Mouse (Mus musculus): ENCODE measurements around the gene Acer2.

Gene Acer2

DNA sequence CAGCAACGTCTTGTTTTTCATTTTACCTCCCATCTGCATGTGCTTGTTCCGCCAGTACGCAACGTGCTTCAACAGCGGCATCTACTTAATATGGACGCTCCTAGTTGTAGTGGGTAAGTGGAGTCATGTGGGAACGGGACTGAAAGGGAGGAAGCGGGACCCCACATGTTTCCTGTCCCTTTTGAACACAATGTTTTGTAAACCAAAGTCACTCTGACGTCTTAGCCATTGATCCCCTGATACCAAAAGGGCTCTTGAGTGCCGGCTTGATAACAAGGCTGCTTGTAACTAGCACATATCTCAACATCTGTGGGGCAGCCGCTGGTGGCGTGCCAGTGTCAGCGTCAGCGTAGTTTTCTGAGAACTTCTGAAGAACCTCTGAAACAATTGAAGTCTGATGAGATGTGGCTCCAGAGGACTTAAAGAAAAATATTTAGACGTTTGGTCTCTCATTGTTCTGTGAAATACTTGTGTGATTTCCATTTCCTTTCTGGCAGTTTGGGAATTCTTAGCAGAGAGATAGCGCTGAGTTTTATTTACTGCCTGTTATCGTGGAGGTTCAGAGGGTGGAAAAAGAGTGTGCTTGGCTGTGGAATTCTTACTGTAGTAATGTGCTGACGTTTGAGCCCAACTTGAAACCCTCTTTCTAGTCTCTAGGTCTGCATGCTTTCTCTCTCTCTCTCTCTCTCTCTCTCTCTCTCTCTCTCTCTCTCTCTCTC, 12.1 kb downstream of the Acer2 start:
- DNase-seq (ENCODE audit: low spot score in 2 of 2) = peak; percentile 16 to 41

DNA sequence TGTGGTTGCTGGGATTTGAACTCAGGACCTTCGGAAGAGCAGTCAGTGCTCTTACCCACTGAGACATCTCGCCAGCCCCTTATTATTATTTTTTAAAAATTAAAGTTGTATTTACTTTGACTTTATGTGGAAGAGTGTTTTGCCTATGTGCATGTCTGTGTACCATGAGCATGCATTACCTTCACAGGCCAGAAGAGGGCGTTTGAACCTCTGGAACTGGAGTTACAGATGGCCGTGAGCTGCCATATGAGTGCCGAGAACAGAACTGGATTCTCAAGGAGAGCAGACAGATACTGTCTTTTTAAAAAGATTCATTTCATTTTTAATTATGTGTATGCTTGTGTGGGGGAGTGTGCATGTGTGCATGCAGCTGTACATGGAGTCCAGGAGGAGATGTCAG, 13.7 kb downstream of the Acer2 start:
- peak; percentile 15 to 50 for DNase-seq (ENCODE audit: low spot score in 2 of 2)

DNA sequence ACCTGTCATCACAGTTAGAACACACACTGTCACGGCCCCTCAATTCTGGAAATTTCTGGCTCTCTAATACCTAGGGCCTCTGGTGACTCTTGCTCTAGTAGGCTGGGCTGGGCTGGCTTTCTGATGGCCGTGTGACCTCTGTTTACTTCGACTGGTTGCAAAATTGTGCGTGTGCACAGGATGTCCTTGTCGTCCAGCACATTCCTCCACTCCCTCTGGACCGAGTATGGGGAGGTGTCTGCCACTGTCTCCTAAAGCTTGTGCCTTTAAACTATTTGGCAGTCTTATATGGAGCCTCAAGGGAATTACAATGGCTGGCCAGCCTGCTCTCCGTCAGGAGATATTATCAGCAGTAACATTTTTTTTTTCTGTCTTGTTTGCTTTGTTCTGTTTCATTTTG, 23.2 kb downstream of the Acer2 start:
- no peak for DNase-seq (ENCODE audit: low spot score in 2 of 2)

DNA sequence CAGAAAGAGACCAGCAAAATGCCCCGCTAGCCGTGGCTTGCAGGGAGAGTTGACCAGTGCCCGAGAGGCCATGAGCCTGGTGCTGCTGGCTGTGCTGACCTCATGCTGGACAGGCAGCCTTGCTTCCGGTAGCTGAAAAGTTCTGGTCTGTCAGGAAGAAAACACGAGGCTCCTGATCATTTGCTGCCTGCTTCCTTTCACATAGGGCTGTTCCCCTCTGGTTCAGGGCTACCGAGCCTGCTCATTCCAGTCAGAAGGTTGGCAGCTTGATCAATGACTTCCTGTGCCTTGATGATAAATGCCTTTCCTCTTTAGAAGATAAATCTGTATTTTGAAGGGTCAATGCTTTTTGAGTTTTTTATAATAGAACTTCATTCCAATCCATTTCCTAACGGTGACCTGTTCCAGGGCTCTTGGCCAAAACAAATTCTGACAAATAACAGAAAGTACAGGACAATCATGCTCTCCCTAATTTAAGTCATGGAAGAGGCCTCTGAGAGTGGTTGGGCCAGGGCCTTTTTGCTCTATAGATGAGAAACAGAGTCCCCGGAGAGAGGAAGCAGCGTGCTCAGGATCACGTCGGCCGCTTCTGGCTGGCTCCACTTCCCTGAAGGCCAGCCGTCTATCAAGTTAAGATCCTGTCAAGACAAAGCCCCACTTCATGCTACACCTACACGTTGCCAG, 24.7 kb downstream of the Acer2 start:
- DNase-seq (ENCODE audit: low spot score in 2 of 2) = no peak

DNA sequence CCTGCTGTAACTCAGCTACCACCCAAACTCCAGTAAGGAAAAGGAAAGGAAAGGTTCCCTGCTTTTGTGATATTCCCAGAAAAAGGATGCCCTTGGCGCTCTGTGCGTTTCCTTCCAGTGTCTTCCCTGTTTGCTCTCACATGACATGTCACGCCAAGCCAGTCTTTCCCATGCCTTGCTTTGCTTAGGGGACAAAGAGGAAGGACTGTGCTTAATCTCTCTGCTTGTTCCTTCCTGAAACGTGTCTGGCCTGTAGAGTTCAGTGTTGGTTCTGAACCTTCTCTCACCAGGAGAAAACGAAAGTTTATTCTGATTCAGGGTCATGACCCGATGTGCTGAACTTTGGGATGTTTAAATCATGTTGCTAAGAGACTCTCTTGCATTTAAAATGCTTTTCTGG, 28.2 kb downstream of the Acer2 start:
- DNase-seq (ENCODE audit: low spot score in 2 of 2) = no peak

DNA sequence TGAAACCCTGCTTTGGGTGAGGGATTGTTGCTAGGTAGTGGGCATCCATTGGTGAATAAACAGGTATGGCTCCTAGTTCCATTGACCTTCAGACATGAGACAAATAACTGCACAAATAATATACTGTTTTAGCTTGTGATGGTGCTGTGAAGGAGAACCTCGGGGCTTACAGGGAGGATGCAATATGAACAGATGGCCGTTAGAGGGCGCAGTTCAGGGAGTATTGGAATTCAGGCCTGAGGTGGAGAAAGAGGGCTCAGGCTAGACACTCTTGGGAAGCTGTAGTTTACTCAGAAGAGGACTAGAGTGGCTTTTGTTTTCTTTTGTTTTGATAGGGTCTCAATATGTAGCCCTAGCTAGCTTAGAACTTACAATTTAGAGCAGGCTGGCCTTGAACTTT, 30.8 kb downstream of the Acer2 start:
- DNase-seq (ENCODE audit: low spot score in 2 of 2) = peak in 1 of 2 experiments; percentile 34

DNA sequence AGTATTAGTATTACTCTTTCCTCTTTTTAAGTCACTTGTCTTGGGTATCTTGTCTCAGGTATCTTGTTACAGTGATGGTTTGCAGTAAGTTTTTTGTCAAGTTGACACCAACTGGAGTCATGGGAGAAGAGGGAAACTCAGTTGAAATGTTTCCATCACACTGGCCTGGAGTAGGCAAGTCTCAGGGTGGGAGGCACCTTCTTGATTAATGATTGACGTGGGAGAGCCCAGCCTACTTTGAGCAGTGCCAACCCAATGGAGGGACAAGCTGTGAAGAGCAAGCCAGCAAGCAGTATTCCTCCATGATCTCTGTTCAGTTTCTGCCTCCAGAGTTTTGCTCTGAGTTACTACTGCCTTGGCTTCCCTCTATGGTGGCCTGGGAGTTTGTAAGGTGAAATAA, 31.7 kb downstream of the Acer2 start:
- DNase-seq (ENCODE audit: low spot score in 2 of 2) = no peak

DNA sequence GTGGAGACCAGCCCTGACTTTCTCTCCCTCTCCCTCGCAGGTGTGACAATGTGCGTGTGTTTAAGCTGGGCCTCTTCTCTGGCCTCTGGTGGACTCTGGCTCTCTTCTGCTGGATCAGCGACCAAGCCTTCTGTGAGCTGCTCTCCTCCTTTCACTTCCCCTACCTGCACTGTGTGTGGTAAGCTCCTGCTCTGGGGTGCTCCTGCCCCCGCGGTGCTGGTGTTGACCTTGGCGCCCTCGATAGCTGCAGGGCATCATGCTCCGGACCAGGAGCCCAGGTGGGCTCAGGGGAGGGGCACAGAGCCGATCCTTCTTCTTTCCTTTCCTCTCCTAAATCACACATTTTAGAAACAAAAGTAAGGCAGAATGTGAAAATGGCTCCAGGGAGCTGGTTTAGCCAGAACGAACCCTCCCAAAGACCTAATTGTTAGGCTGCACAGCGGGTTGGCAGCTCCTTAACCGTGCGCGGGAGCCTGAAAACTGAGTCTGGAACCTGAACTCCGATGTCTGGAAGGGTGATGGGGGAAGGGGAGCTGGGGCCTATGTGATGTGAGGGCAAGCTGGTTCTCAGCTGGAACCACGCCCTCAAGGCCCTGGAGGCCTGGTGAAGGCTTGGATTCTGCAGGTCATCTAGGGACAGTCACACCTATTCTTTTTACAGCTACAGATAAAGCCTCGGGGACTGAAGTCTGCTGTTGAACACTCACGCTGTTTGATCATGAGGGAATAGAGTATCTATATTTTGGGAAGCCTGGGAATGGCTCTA, 37.6 kb downstream of the Acer2 start:
- no peak for DNase-seq (ENCODE audit: low spot score in 2 of 2)

DNA sequence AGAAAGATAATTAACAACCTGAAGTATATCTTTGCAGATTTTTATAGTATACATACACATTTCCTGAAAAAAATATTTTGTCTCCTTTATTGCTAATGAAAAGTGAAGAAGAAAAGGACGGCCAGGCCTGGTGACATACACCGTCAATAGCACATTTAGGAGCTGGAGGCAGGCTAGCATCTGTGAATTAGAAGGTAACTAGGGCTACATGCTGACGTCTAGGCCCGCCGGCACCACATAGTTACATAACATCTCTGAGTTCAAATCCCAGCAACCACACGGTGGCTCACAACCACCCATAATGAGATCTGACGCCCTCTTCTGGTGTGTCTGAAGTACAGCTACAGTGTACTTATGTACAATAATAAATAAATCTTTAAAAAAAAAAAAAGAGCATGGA, 38.6 kb downstream of the Acer2 start:
- DNase-seq (ENCODE audit: low spot score in 2 of 2) = no peak

DNA sequence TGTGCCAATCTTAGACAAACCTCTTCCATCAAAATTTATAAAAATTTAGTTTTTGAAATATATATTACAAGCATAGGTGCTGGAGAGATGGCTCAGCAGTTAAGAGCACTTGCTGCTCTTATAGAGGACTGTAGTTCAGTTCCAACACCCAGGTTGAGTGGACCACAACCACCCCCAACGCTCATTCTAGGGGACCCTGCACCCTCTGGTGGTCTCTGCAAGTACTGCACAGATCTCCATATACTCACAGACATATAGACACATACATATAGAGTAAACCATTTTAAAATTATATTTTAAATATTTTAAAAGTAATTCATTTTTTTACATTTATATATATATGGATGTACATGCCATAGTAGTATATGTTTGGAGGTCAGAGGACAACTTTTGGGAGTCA, 41.9 kb downstream of the Acer2 start:
- DNase-seq (ENCODE audit: low spot score in 2 of 2) = no peak

DNA sequence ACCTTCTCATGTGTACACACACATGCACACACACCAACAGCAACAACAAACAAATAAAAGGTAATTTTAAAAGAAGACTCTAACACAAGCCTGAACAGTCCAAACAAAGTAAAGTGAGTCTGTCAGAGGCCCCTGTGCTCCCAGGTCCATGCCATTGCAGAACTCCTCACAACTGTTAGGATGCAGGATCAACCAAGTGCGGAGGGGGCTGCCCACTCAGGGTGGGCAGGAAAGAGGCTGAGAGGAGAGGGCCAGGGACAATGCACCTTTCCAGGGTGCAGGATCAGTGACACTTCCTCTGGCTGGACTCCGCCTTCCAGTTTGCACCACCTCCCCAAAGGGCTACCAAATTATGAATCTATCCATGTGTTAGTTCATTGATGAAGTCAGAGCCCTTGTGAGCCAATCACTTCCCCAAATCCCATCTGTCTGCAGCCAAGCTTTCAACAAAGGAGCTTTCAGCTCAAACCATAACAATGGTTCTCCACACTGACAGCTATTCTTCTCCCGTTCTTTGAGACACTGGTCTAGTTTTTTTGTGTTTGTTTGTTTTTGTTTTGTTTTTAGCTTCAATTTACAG, 49.4 kb downstream of the Acer2 start:
- no peak for DNase-seq (ENCODE audit: low spot score in 2 of 2)

DNA sequence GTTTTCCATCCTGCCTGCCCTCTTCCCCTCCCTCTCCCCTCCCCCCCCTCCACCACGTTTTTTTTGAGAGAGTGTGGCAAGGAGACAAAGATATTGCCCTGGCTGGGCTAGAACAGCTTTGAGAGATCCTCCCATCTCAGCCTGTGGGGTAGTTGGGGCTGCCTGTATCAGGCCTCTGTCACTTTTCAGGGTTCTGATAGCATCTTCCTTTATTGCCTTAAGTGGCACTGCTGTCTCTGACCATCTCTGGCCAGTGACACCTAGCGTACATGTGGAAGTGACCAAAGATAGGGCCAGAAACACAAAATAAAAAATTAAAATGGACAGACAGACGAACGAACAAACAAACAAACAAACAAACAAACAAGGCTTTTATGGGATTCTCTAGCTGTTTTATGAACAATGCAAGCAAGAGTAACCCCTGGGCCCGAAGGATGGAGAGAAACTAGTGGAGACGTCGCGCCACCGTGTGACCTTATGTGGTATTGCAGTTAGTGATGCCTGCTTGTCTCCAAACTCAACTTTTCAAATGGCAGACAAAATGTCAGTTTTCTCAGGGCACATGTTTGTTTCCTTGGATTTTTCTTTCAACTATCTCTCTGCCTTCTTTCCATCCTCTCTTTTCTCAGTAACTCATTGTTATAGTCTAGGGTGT, 50.7 kb downstream of the Acer2 start:
- peak; percentile 49 to 78 for DNase-seq (ENCODE audit: low spot score in 2 of 2)

DNA sequence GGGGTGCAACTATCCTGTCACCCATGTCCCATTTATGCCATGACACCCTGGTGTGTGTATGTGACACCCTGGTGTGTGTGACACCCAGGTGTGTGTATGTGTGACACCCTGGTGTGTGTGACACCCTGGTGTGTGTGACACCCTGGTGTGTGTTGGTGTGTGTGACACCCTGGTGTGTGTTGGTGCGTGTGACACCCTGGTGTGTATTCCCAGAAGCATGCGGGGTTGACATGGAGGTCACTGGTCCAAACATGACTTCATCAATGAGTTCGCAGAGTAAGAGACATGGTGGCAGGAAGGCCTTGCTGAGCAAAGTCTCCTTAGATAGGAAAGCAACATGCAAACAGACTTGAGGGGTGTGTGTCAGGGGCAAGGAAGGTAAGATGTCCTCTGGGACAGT, 52.8 kb downstream of the Acer2 start:
- DNase-seq (ENCODE audit: low spot score in 2 of 2) = no peak

DNA sequence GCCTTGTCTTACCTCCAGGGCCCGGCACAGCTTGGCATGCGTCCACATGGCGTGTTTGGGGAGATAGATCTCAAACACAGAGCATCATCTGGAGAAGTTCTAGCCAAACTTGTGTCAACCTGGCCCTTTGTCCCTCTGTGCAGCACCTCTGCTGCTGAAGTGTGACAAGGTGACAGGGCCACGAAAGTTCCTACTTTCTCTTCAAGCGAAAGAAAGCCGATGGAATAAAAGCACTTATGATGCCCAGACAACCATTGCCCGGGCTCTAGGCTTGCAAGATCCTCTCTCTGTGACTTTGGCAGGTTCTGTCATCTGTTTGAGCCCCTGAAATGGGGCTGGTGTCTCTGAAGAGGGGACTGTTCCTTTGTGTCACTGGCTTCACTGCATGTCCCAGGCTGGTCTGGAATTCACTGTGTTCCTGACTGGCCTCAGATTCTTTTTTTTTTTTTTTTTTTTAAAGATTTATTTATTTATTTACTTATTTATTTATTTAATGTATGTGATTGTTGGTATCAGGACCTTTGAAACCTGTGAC, 56.0 kb downstream of the Acer2 start:
- DNase-seq (ENCODE audit: low spot score in 2 of 2) = no peak

DNA sequence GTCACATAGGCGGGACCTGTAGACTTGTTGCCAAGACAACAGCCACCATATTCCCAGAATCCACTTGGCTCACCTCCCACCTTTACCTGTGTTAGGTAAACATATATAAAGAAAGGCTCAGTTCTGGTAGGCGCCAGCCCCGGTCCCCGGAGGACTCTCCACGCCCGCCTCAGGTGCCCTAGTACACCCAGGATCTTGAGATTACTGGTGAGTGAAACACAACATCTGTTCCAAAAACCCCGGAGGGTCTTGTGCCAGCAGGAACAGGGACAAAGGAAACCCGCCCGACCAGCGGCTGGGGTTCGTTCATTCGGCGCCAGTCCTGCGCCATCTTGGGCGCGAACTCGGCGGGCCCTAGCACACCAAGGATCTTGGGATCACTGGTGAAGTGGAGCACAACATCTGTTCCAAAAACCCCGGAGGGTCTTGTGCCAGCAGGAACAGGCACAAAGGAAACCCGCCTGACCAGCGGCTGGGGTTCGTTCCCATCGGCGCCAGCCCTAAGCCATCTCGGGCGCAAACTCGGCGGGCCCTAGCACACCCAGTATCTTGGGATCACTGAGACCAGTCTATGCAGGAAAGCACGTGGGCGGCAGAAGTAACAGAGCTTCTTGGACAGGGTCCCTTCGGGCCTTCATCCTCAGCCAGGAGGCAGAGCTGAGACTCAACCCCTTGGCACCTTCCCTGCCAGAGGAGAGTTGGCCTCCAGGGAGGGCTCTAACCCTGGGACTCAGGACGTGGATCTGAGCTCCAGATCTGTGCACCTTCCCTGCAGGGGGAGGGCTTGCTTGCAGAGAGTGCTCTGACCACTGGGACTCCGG, 56.6 kb downstream of the Acer2 start:
- no peak for DNase-seq (ENCODE audit: low spot score in 2 of 2)

DNA sequence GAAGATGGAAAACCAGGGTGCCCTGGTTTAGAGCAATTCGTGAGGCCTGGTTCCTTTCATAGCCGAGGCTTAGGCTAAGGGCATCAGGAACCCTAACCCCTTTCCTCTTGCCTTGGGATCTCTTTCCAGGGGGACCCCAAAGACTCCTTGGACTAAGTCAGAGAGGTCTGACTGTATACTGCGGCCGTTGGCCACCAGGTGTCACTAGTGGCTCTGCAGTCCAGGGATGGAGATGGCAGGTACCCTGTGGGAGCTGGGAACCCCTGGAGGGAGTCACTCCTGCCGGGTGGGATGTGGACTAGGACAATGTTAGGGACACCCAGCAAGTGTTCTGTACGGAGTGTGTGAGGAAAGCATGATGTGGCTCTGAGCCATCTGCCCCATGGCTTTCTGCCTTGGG, 58.8 kb downstream of the Acer2 start:
- DNase-seq (ENCODE audit: low spot score in 2 of 2) = no peak

DNA sequence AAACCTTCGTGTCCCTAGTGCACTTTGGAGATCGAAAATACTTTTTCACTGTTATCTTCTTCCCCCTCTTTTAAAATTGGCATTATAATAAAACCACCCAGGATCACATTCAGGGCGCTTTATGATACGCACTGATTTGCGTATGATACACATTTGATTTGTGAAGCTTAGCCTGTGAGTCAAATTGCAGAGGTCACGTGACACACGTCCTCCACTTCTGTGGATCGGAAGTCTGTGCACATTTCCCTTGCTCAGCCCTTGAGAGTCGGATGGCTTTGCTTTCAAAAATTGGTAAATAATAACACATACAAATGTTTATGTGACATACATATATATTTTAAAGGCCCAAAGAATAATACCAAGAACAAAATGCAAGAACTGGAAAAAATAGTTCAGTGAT, 62.0 kb downstream of the Acer2 start:
- DNase-seq (ENCODE audit: low spot score in 2 of 2) = no peak

DNA sequence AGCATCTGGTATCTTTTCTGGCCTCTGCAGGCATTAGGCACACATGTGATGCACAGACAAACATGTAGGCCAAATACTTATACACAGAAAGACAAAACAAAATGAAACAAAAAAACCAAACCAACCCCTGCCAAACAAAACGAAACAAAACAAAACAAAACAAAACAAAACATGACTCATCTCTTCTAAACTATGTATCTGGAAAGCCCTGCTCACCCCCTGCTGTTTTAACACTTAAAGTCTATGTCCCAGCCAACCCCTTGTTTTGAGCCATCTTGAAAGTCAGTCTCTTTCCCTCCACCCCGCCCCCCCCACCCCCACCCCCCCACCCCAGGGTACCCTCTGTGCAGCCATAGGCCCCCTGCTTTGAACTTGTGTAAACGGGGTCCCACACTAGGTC, 62.5 kb downstream of the Acer2 start:
- no peak for DNase-seq (ENCODE audit: low spot score in 2 of 2)

DNA sequence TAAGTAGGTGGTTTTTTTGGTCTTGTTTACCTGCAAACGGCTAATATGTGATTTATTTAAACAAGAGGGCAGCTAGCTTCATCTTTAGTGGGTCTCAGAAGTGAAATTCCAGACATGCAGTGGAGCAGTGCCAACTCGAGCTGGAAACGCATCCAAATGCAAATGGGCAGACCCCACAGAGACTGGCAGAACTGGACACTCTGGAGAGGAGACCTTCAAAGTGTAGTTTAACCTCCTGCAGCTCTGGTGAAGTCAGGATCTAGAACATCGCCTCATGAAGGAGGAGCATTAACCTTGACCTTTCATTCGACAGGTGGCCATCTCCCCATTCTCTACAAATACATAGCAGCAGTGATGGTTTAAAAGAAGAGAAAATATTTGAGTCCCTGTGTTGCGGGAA, 68.5 kb downstream of the Acer2 start:
- DNase-seq (ENCODE audit: low spot score in 2 of 2) = no peak

DNA sequence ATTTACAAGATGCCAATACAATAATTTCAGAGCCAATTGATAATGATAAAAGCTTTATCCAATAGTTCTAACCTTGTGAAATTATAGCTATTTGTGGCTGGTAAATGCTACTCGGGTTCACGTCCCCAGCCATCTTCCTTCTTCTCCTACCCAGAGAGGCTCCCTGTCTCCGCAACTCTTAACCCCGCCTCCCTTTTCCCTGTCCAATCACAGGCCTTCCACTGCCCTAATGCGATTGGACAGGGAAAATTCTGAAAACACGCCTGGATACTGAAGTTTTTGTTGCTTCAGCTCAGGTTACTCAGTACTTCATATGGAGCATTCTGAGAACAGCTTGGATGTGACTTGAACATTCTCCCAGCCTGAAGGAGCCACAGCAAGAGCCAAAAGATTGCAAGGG, 69.1 kb downstream of the Acer2 start:
- DNase-seq (ENCODE audit: low spot score in 2 of 2) = no peak

DNA sequence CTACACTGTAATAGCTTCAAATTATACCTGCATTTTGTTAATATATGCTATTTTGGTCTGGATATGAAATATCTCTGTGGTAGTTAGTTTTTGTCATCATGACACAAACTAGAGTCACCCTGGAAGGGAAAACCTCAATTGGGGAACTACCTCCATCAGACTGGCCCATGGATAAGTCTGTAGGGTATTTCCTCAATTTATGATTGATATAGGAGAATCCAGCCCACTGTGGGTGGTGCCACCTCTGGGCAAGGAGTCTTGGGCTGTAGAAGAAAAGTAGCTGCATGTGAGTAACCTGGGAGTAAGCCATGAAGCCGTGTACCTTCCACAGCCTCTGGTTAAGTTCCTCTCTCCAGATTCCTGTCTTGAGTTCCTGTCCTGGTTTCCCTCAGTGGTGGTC, 74.6 kb downstream of the Acer2 start:
- DNase-seq (ENCODE audit: low spot score in 2 of 2) = no peak

All from spleen, postnatal 10 days (tissue).